ENCODE assay signal across 8 mouse cellular contexts in genomic region chr8:122575286-122575685, GRCm38 (mm10). TPM values are rescaled to one million over a fixed set of nuclear protein-coding genes. Genes with fewer than 3 reads are reported as not detected.
DNase-seq lines count a peak whose midpoint lies in the region; ATAC-seq and TF ChIP-seq lines count a peak whose summit lies in the region.

No protein-coding gene starts in this region.

- intact Hi-C loops in heart, postnatal 25 days (cut with DNase I): no loop called here

- peaks cover 36% of the 10 kb centered on the region for H3K36me3 ChIP-seq in ES-Bruce4 (ENCODE audit: control insufficient read depth, insufficient read depth, low read length, poor library complexity, severe bottlenecking)
- H3K36me3 ChIP-seq in heart, postnatal 0 days (replicated peaks; ENCODE audit: control insufficient read depth, insufficient read depth, low read length): peaks cover 22% of the 10 kb centered on the region
- peaks cover 28% of the 10 kb centered on the region for H3K36me3 ChIP-seq in liver, postnatal 0 days (replicated peaks; ENCODE audit: insufficient read depth, low read length)

- peak overlapping the region; percentile 93 for H3K4me3 ChIP-seq in ES-Bruce4 (ENCODE audit: low read depth, low read length)
- H3K4me3 ChIP-seq in heart, postnatal 0 days (ENCODE audit: low read depth, low read length): no peak overlapping the region
- peak overlapping the region; percentile 70 for H3K4me3 ChIP-seq in liver, postnatal 0 days (ENCODE audit: low read depth, low read length)

- no peak for ATAC-seq in heart, postnatal 0 days (ENCODE audit: insufficient read depth, low read depth)
- no peak for ATAC-seq in liver, postnatal 0 days
- ATAC-seq in frontal cortex, adult (ENCODE audit: low TSS enrichment): no peak

- peaks cover 12% of the 10 kb centered on the region for H3K4me1 ChIP-seq in ES-Bruce4 (ENCODE audit: control insufficient read depth, insufficient read depth, low read length)
- H3K4me1 ChIP-seq in heart, postnatal 0 days (ENCODE audit: control insufficient read depth, insufficient read depth): peaks cover 20% of the 10 kb centered on the region
- H3K4me1 ChIP-seq in liver, postnatal 0 days (ENCODE audit: insufficient read depth): peaks cover 22% of the 10 kb centered on the region

- TF ChIP-seq POLR2A in ES-Bruce4 (IDR thresholded peaks at IDR 0.05; ENCODE audit: insufficient read depth, low read length): no peak

- H3K9me3 ChIP-seq in ES-Bruce4 (replicated peaks; ENCODE audit: control insufficient read depth, insufficient read depth, low read length, poor library complexity, severe bottlenecking): no peaks in the 10 kb centered on the region
- H3K9me3 ChIP-seq in heart, postnatal 0 days (replicated peaks; ENCODE audit: control insufficient read depth, low read length): no peaks in the 10 kb centered on the region
- no peaks in the 10 kb centered on the region for H3K9me3 ChIP-seq in liver, postnatal 0 days (ENCODE audit: low read length)

- no peak for TF ChIP-seq EP300 in ES-Bruce4 (IDR thresholded peaks at IDR 0.05; ENCODE audit: insufficient read depth, low read depth, low read length)
- no peak for TF ChIP-seq EP300 in heart, postnatal 0 days (IDR thresholded peaks at IDR 0.05; ENCODE audit: low read depth)
- TF ChIP-seq EP300 in liver, postnatal 0 days (IDR thresholded peaks at IDR 0.05; ENCODE audit: low read depth): no peak

- peak overlapping the region; percentile 83 for H3K4me2 ChIP-seq in heart, postnatal 0 days (ENCODE audit: low read depth, low read length)
- peak overlapping the region; percentile 87 for H3K4me2 ChIP-seq in liver, postnatal 0 days (ENCODE audit: low read depth, low read length)

- TF ChIP-seq CTCF in ES-Bruce4 (IDR thresholded peaks at IDR 0.05; ENCODE audit: low read depth, low read length): no peak
- TF ChIP-seq CTCF in heart, postnatal 0 days (IDR thresholded peaks at IDR 0.05; ENCODE audit: low read depth): no peak
- no peak for TF ChIP-seq CTCF in liver, postnatal 0 days (IDR thresholded peaks at IDR 0.05; ENCODE audit: low read depth)

- peak overlapping the region; percentile 91 for H3K9ac ChIP-seq in ES-Bruce4 (ENCODE audit: low read depth, poor library complexity, severe bottlenecking)
- H3K9ac ChIP-seq in heart, postnatal 0 days (replicated peaks; ENCODE audit: low read depth, low read length): no peak overlapping the region
- H3K9ac ChIP-seq in liver, postnatal 0 days (replicated peaks): peak overlapping the region; percentile 86

- DNase-seq in heart, adult 11 months: peak; percentile 94
- DNase-seq in heart, postnatal 25 days (ENCODE audit: low spot score): no peak
- DNase-seq in heart, postnatal 0 days (ENCODE audit: low spot score): no peak
- no peak for DNase-seq in liver, postnatal 0 days
- DNase-seq in urinary bladder, postnatal 36 days (ENCODE audit: low spot score in 2 of 2): no peak
- no peak for DNase-seq in cerebellum, postnatal 25 days

- H3K27me3 ChIP-seq in ES-Bruce4 (ENCODE audit: control insufficient read depth, insufficient read depth, low read length, poor library complexity, severe bottlenecking): no peaks in the 10 kb centered on the region
- H3K27me3 ChIP-seq in heart, postnatal 0 days (ENCODE audit: control insufficient read depth, insufficient read depth, low read length): no peaks in the 10 kb centered on the region
- no peaks in the 10 kb centered on the region for H3K27me3 ChIP-seq in liver, postnatal 0 days (ENCODE audit: insufficient read depth, low read length)

- 65% methylated on average over 8 of the region's 8 CpGs for WGBS in heart, postnatal 0 days
- 27% methylated on average over 8 of the region's 8 CpGs for WGBS in liver, postnatal 0 days (ENCODE audit: insufficient replicate concordance)

- peak overlapping the region; percentile 65 for H3K27ac ChIP-seq in ES-Bruce4 (ENCODE audit: insufficient read depth, low read length)
- H3K27ac ChIP-seq in heart, postnatal 0 days (ENCODE audit: low read depth): no peak overlapping the region; the same call in 1 of the 2 replicates
- peak overlapping the region; percentile 84 for H3K27ac ChIP-seq in liver, postnatal 0 days (ENCODE audit: low read depth)

RNA-seq across cellular contexts. Expression of gene Aprt, which starts 1.4 kb away (rescaled TPM):
- total RNA-seq in heart, postnatal 25 days (2021): 10 to 100 TPM; 30.6 to 39.3 TPM
- polyA plus RNA-seq in ES-Bruce4 (2011; ENCODE audit: insufficient read depth, insufficient read length, low read depth, missing spikeins): 325 and 344 TPM in 2 replicates
- 106 and 112 TPM in 2 replicates for total RNA-seq in heart, postnatal 0 days (2014; rRNA removed; ENCODE audit: low replicate concordance)
- 104 and 119 TPM in 2 replicates for polyA plus RNA-seq in heart, postnatal 0 days (2015; fragmentation: Nextera tagmentation; extraction: Ambion mirVana)
- polyA plus RNA-seq in liver, postnatal 0 days (2015; fragmentation: Nextera tagmentation; extraction: Ambion mirVana): 223 and 249 TPM in 2 replicates

RNA-seq across cellular contexts. Expression of gene Cdt1, which starts 7.5 kb away (rescaled TPM):
- 1 to 10 TPM; 2.7 to 3.2 TPM for total RNA-seq in heart, postnatal 25 days (2021)
- polyA plus RNA-seq in ES-Bruce4 (2011; ENCODE audit: insufficient read depth, insufficient read length, low read depth, missing spikeins): 63.7 and 68.6 TPM in 2 replicates
- 27.5 and 52.3 TPM in 2 replicates for total RNA-seq in heart, postnatal 0 days (2014; rRNA removed; ENCODE audit: low replicate concordance)
- polyA plus RNA-seq in heart, postnatal 0 days (2015; fragmentation: Nextera tagmentation; extraction: Ambion mirVana): 9.9 and 10.0 TPM in 2 replicates
- 19.8 and 23.7 TPM in 2 replicates for polyA plus RNA-seq in liver, postnatal 0 days (2015; fragmentation: Nextera tagmentation; extraction: Ambion mirVana)

RNA-seq across cellular contexts. Expression of gene Piezo1, which starts 24.2 kb away (rescaled TPM):
- 10 to 100 TPM; 17.2 to 19.1 TPM for total RNA-seq in heart, postnatal 25 days (2021)
- 59.4 and 61.6 TPM in 2 replicates for polyA plus RNA-seq in ES-Bruce4 (2011; ENCODE audit: insufficient read depth, insufficient read length, low read depth, missing spikeins)
- 87.0 and 92.7 TPM in 2 replicates for total RNA-seq in heart, postnatal 0 days (2014; rRNA removed; ENCODE audit: low replicate concordance)
- polyA plus RNA-seq in heart, postnatal 0 days (2015; fragmentation: Nextera tagmentation; extraction: Ambion mirVana): 8.0 and 10.1 TPM in 2 replicates
- polyA plus RNA-seq in liver, postnatal 0 days (2015; fragmentation: Nextera tagmentation; extraction: Ambion mirVana): 2.6 and 3.4 TPM in 2 replicates

RNA-seq across cellular contexts. Expression of gene Galns, which starts 36.0 kb away (rescaled TPM):
- 1 to 10 TPM; 2.9 to 3.4 TPM for total RNA-seq in heart, postnatal 25 days (2021)
- polyA plus RNA-seq in ES-Bruce4 (2011; ENCODE audit: insufficient read depth, insufficient read length, low read depth, missing spikeins): 11.9 and 12.8 TPM in 2 replicates
- total RNA-seq in heart, postnatal 0 days (2014; rRNA removed; ENCODE audit: low replicate concordance): 11.6 and 16.1 TPM in 2 replicates
- polyA plus RNA-seq in heart, postnatal 0 days (2015; fragmentation: Nextera tagmentation; extraction: Ambion mirVana): 5.7 and 7.2 TPM in 2 replicates
- polyA plus RNA-seq in liver, postnatal 0 days (2015; fragmentation: Nextera tagmentation; extraction: Ambion mirVana): 6.8 and 6.9 TPM in 2 replicates

RNA-seq across cellular contexts. Expression of gene Trappc2l, which starts 36.2 kb away (rescaled TPM):
- 10 to 100 TPM; 58.4 to 62.8 TPM for total RNA-seq in heart, postnatal 25 days (2021)
- 19.3 and 30.5 TPM in 2 replicates for polyA plus RNA-seq in ES-Bruce4 (2011; ENCODE audit: insufficient read depth, insufficient read length, low read depth, missing spikeins)
- 3.1 and 5.2 TPM in 2 replicates for total RNA-seq in heart, postnatal 0 days (2014; rRNA removed; ENCODE audit: low replicate concordance)
- 68.8 and 70.9 TPM in 2 replicates for polyA plus RNA-seq in heart, postnatal 0 days (2015; fragmentation: Nextera tagmentation; extraction: Ambion mirVana)
- polyA plus RNA-seq in liver, postnatal 0 days (2015; fragmentation: Nextera tagmentation; extraction: Ambion mirVana): 29.3 and 30.7 TPM in 2 replicates
